Mouse (Mus musculus) midbrain, embryonic 12.5 days (tissue): ENCODE results near the gene Gm17545. TPM values are rescaled to one million over a fixed set of nuclear protein-coding genes. Genes with fewer than 3 reads are reported as not detected.
"Not testable (repeated sequence)": the region's sequence is repeated elsewhere in the genome, so short reads cannot be mapped to it uniquely, and the experiment has no call there.

Source experiments
- ATAC-seq: fragments of 200-750 bp; cut with Nextera tagmentation; 2 replicates; pipeline ENCODE4 v1.8.0; 2017; ENCODE audit warnings: low read depth, moderate TSS enrichment, moderate library complexity; ENCODE audit not compliant: low FRiP score
- H3K27ac ChIP-seq: fragments of 300-500 bp; sonication (generic); replicated peaks from 2 replicates; pipeline ENCODE4 v1.5.1; 2016; ENCODE audit warnings: mild to moderate bottlenecking
- H3K27me3 ChIP-seq: fragments of 300-500 bp; sonication (generic); 2 replicates; pipeline ENCODE4 v1.6.1; 2016; ENCODE audit warnings: mild to moderate bottlenecking
- H3K36me3 ChIP-seq: fragments of 300-500 bp; sonication (generic); 2 replicates; pipeline ENCODE4 v1.6.1; 2016
- H3K4me1 ChIP-seq: fragments of 300-500 bp; sonication (generic); 2 replicates; pipeline ENCODE4 v1.6.1; 2016
- H3K4me2 ChIP-seq: fragments of 300-500 bp; sonication (generic); replicated peaks from 2 replicates; pipeline ENCODE4 v1.6.1; 2016; ENCODE audit warnings: mild to moderate bottlenecking, moderate library complexity
- H3K4me3 ChIP-seq: fragments of 300-500 bp; sonication (generic); 2 replicates; pipeline ENCODE4 v1.5.1; 2016; ENCODE audit warnings: mild to moderate bottlenecking
- H3K9ac ChIP-seq: fragments of 300-500 bp; sonication (generic); replicated peaks from 2 replicates; pipeline ENCODE4 v1.6.1; 2016; ENCODE audit warnings: mild to moderate bottlenecking, moderate library complexity
- H3K9me3 ChIP-seq: fragments of 300-500 bp; sonication (generic); 2 replicates; pipeline ENCODE4 v1.6.1; 2016; ENCODE audit warnings: mild to moderate bottlenecking
- WGBS: fragments of 180-500 bp; shearing (Covaris S2); methylation state at CpG from one replicate; pipeline ENCODE4 v1.1.7; 2016; 5-methylcytosine and 5-hydroxymethylcytosine counted together
- polyA plus RNA-seq: library from polyadenylated mRNA; unstranded; fragments of >200 nt; fragmentation: Nextera tagmentation; extraction: Ambion mirVana; gene quantifications from 2 replicates; pipeline ENCODE4 v1.2.1, GENCODE M21; 2016

Gm17545 gene
- polyA plus RNA-seq = not detected in 2 replicates

- not testable (repeated sequence) for H3K4me1 ChIP-seq, H3K9ac ChIP-seq, ATAC-seq, H3K9me3 ChIP-seq, H3K4me2 ChIP-seq, H3K27ac ChIP-seq, H3K4me3 ChIP-seq, H3K27me3 ChIP-seq
- peaks cover 82% of the 10 kb centered on the region for H3K36me3 ChIP-seq
- 92% methylated on average over 8 of the region's 8 CpGs for WGBS
Observed at GRCm38 (mm10) chr9:22453990-22454389, at the start of gene Gm17545. Gene Gm17545 (plus strand): TSS chr9:22454290.

DNA sequence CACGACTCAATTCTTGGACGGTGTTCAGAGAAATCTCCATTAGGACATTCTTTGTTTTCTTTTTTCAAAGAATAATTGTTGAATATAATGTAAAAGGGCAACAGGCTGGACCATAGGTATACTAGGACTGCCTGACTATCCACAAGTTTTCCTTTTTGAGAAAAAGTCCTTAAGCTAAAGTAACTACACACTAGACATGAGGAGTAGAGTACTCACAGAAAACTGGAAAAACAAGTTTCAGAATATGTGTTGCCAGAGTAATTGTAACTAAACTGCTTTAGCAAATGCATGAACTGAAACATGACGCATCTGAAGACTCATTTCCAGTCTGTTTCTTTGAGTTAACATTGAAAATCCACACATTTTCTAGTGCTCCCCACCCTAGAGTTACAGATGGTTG, 48.7 kb upstream of the Gm17545 start:
- Histone ChIP-seq H3K27me3 (no peaks in the 10 kb centered on the region), H3K4me2 (no peak overlapping the region), H3K27ac (no peak overlapping the region), H3K36me3 (no peaks in the 10 kb centered on the region), H3K4me1 (no peaks in the 10 kb centered on the region), H3K4me3 (no peak overlapping the region), H3K9ac (no peak overlapping the region), H3K9me3 (no peaks in the 10 kb centered on the region)
- no peak for ATAC-seq
- WGBS = 80% methylated on average over 3 of the region's 3 CpGs

GRCm38 (mm10) chr9:22407633-22408032, 46.5 kb upstream of the Gm17545 start:
- not testable (repeated sequence) for ATAC-seq, H3K27me3 ChIP-seq, H3K36me3 ChIP-seq, H3K4me2 ChIP-seq, H3K9ac ChIP-seq, H3K4me3 ChIP-seq, H3K27ac ChIP-seq, H3K4me1 ChIP-seq, H3K9me3 ChIP-seq
- 70% methylated on average over 4 of the region's 4 CpGs for WGBS

GRCm38 (mm10) chr9:22408344-22408743, 45.7 kb upstream of the Gm17545 start:
- H3K36me3 ChIP-seq, H3K27me3 ChIP-seq, H3K4me2 ChIP-seq, H3K4me1 ChIP-seq, H3K4me3 ChIP-seq, H3K27ac ChIP-seq, H3K9me3 ChIP-seq, H3K9ac ChIP-seq, ATAC-seq: not testable (repeated sequence)
- 32% methylated on average over 4 of the region's 4 CpGs for WGBS

DNA sequence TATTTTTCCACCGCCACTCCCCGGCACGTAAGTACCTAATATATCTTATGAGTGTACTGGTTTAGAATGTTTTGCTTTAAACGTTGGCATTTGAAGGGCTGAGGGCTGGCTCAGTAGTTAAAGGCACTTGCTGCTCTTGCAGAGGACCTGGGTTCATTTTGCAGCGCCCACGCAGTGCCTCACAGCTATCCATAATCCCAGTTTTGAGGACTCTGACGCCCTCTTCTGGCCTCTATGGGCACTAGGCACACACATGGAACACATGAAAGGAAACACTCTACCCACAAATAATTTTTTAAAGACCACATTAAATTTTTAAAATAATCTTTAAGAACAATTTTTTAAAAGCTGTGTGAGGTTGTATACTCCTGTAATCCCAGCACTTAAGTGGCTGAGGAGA, 44.6 kb upstream of the Gm17545 start:
- no peak overlapping the region for H3K9ac ChIP-seq
- no peaks in the 10 kb centered on the region for H3K27me3 ChIP-seq
- H3K9me3 ChIP-seq = no peaks in the 10 kb centered on the region
- 81% methylated on average over 7 of the region's 7 CpGs for WGBS
- H3K27ac ChIP-seq = no peak overlapping the region
- no peak overlapping the region for H3K4me3 ChIP-seq
- no peaks in the 10 kb centered on the region for H3K36me3 ChIP-seq
- H3K4me2 ChIP-seq = no peak overlapping the region
- no peaks in the 10 kb centered on the region for H3K4me1 ChIP-seq
- no peak for ATAC-seq

DNA sequence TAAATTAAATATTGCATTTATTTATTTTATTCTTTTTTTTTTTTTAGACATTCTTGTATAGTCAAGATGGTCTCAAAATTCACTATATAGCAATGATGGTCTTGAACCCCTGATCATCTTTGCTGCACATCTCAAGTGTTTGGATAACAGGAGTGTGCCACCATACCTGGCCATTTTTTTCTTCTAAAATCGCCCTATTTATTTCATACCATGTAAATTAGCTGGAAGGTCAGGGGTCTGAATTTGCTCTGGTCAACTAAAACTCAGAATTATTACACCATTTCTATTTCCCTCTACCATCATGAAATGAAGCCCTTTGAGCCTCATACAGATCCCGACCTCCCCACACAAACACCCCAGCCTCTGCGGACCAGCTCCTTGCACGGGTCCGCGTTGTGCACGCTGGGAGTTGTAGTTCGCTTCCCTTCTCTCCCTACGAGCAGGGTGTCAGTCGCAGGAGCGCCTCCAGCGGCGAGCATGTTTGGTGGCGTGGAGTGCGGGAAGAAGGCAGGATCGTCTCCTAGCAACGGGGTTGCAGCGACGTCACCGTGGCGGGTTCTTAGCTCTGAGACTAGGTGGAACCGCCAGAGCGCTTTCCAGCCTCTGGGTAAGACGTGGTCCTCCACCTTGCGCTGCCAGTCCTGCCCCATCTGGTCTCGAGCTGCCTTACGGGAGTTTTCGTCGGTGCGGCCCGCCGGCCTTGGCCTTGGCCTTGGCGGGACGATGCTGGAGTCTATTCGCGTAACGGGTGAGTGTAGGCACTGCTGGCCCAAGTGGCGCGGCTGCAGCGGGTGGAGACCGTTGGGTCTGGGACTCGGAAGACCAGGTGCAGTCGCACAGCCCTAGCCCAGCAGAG, 42.9 kb upstream of the Gm17545 start, which contains the start of gene 9530077C05Rik:
Gene 9530077C05Rik (plus strand): TSS at position 512 of the 856 bp plus-strand sequence.
- Histone ChIP-seq H3K27me3 (no peaks in the 10 kb centered on the region), H3K27ac (0 out of 2 replicates have a peak within 1 kb of the TSS, but pooled peaks have one; percentile 54), H3K9ac (peak within 1 kb of the TSS; percentile 69), H3K4me1 (no peaks in the 10 kb centered on the region), H3K9me3 (no peaks in the 10 kb centered on the region), H3K4me3 (peak within 1 kb of the TSS; percentile 61), H3K36me3 (no peaks in the 10 kb centered on the region), H3K4me2 (peak within 1 kb of the TSS; percentile 67)
- ATAC-seq = peak; percentile 99
- 1% methylated on average over 43 of the region's 43 CpGs for WGBS

- Histone ChIP-seq H3K9ac (no peak overlapping the region), H3K36me3 (no peaks in the 10 kb centered on the region), H3K4me2 (no peak overlapping the region), H3K4me1 (no peaks in the 10 kb centered on the region), H3K4me3 (no peak overlapping the region), H3K27me3 (no peaks in the 10 kb centered on the region), H3K9me3 (no peaks in the 10 kb centered on the region), H3K27ac (no peak overlapping the region)
- no peak for ATAC-seq
- 82% methylated on average over 3 of the region's 3 CpGs for WGBS
Observed at GRCm38 (mm10) chr9:22416187-22416586, 37.9 kb upstream of the Gm17545 start.

- no peaks in the 10 kb centered on the region for H3K36me3 ChIP-seq
- ATAC-seq = no peak
- H3K4me1 ChIP-seq = no peaks in the 10 kb centered on the region
- H3K9me3 ChIP-seq = no peaks in the 10 kb centered on the region
- H3K4me3 ChIP-seq = no peak overlapping the region
- no peaks in the 10 kb centered on the region for H3K27me3 ChIP-seq
- H3K4me2 ChIP-seq = no peak overlapping the region
- H3K27ac ChIP-seq = no peak overlapping the region
- H3K9ac ChIP-seq = no peak overlapping the region
- 66% methylated on average over 6 of the region's 6 CpGs for WGBS
Observed at GRCm38 (mm10) chr9:22417547-22417946, 36.5 kb upstream of the Gm17545 start.

GRCm38 (mm10) chr9:22419877-22420276, 34.2 kb upstream of the Gm17545 start:
- Histone ChIP-seq H3K4me1 (no peaks in the 10 kb centered on the region), H3K36me3 (no peaks in the 10 kb centered on the region), H3K9me3 (no peaks in the 10 kb centered on the region), H3K9ac (no peak overlapping the region), H3K27me3 (no peaks in the 10 kb centered on the region), H3K4me3 (no peak overlapping the region), H3K4me2 (no peak overlapping the region), H3K27ac (no peak overlapping the region)
- 77% methylated on average over 3 of the region's 3 CpGs for WGBS
- ATAC-seq = no peak

DNA sequence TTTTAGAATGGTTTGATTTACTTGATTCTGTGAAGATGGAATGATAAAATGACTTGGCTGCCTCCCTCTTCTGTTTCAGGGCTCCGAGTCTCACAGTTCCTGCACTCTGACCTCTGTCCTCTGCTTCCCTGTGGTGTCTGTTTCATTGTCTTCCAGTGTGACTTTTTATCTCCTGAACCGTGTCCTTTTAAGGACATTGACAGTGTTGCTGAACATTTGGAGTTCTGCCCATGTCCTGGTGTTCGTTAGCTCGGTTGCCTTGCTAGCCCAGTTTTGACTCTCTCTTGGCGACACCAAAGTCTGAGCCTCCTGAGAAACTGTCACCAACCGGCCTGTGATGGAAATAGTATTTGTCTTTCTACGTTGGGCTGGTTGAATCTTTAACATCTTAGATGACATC, 33.6 kb upstream of the Gm17545 start:
- Histone ChIP-seq H3K27me3 (no peaks in the 10 kb centered on the region), H3K4me3 (no peak overlapping the region), H3K4me2 (no peak overlapping the region), H3K9me3 (no peaks in the 10 kb centered on the region), H3K27ac (no peak overlapping the region), H3K4me1 (no peaks in the 10 kb centered on the region), H3K36me3 (no peaks in the 10 kb centered on the region), H3K9ac (no peak overlapping the region)
- 35% methylated on average over 7 of the region's 7 CpGs for WGBS
- ATAC-seq = no peak

GRCm38 (mm10) chr9:22422559-22422958, 31.5 kb upstream of the Gm17545 start:
- ATAC-seq = no peak

DNA sequence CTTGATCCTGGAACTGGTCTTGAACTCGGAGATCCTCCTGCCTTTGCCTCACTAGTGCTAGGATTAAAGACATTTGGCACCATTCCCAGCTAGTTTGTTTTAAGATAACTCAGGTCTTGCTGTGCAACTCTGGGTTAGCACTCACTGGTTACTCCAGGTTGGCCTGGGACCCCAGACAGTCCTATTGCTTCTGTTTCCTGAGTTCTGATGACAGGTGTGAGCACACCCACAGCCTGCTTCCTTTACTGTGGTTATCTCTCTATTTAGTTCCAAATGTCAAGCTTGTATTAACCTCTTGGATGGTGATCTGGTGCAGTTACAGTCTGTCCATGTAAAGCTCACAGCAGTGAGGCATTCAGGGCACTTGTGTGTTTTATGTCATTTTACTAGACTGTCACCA, 30.6 kb upstream of the Gm17545 start:
- Histone ChIP-seq H3K4me1 (no peaks in the 10 kb centered on the region; the same call in 1 of the 2 replicates), H3K27ac (no peak overlapping the region), H3K27me3 (no peaks in the 10 kb centered on the region), H3K4me3 (no peak overlapping the region), H3K4me2 (no peak overlapping the region), H3K36me3 (no peaks in the 10 kb centered on the region), H3K9ac (no peak overlapping the region), H3K9me3 (no peaks in the 10 kb centered on the region)
- ATAC-seq = no peak
- 76% methylated on average over 1 of the region's 1 CpGs for WGBS

More at GRCm38 (mm10) chr9:22422559-22422958, 31.5 kb upstream of the Gm17545 start:
- 70% methylated on average over 1 of the region's 1 CpGs for WGBS
- no peak overlapping the region for H3K4me3 ChIP-seq
- H3K9me3 ChIP-seq = no peaks in the 10 kb centered on the region
- no peaks in the 10 kb centered on the region for H3K4me1 ChIP-seq
- H3K27me3 ChIP-seq = no peaks in the 10 kb centered on the region
- H3K27ac ChIP-seq = no peak overlapping the region
- no peak overlapping the region for H3K9ac ChIP-seq
- H3K36me3 ChIP-seq = no peaks in the 10 kb centered on the region
- H3K4me2 ChIP-seq = no peak overlapping the region
